In genomic region chr3:75864203-75864602, GRCm38 (mm10) we compare ENCODE assay signal across 12 mouse cellular contexts.
A peak's percentile ranks its signal among the peaks of the same experiment; 100 is the strongest.
DNase-seq lines count a peak whose midpoint lies in the region; ATAC-seq and TF ChIP-seq lines count a peak whose summit lies in the region.
"Had no signal": no experiment of that assay in that cellular context is flagged by ENCODE, and none has a peak within 500 bp of the region (broad histone marks: within the 10 kb centered on the region; RNA-seq: fewer than 3 reads in every experiment).

No protein-coding gene starts in this region.

- no peak overlapping the region for H3K27ac ChIP-seq in gastrocnemius, adult 2 months
- no peak overlapping the region for H3K27ac ChIP-seq in liver, adult 2 months (replicated peaks; ENCODE audit: insufficient read depth, low read depth, low read length)
- H3K27ac ChIP-seq in hindbrain, embryonic 16.5 days (ENCODE audit: low read depth, low read length), result no peak overlapping the region
- H3K27ac ChIP-seq: intestine, embryonic 15.5 days; liver, embryonic 13.5 days had no signal

- no peak for ATAC-seq in hindbrain, embryonic 16.5 days
- ATAC-seq: intestine, embryonic 15.5 days had no signal

- no peak overlapping the region for H3K4me3 ChIP-seq in gastrocnemius, adult 2 months
- no peak overlapping the region for H3K4me3 ChIP-seq in liver, adult 2 months (ENCODE audit: insufficient read depth, low read depth, low read length)
- H3K4me3 ChIP-seq in hindbrain, embryonic 16.5 days (ENCODE audit: low read length), result no peak overlapping the region
- H3K4me3 ChIP-seq: intestine, embryonic 15.5 days; liver, embryonic 13.5 days had no signal

- 20% methylated on average over 2 of the region's 2 CpGs for WGBS in liver, adult 2 months
- 33% methylated on average over 2 of the region's 2 CpGs for WGBS in hindbrain, embryonic 16.5 days

- H3K36me3 ChIP-seq in liver, adult 2 months (ENCODE audit: control insufficient read depth, insufficient read depth, low read length), result no peaks in the 10 kb centered on the region
- H3K36me3 ChIP-seq in hindbrain, embryonic 16.5 days (ENCODE audit: control insufficient read depth, insufficient read depth, low read length), result no peaks in the 10 kb centered on the region
- H3K36me3 ChIP-seq: intestine, embryonic 15.5 days; liver, embryonic 13.5 days had no signal

- no peak overlapping the region for H3K4me2 ChIP-seq in hindbrain, embryonic 16.5 days (ENCODE audit: low read length)
- H3K4me2 ChIP-seq: intestine, embryonic 15.5 days; liver, embryonic 13.5 days had no signal

- no peaks in the 10 kb centered on the region for H3K9me3 ChIP-seq in hindbrain, embryonic 16.5 days (ENCODE audit: control insufficient read depth, low read length)
- H3K9me3 ChIP-seq: intestine, embryonic 15.5 days; liver, embryonic 13.5 days had no signal

- H3K27me3 ChIP-seq in liver, adult 2 months (ENCODE audit: control insufficient read depth, insufficient read depth, low read length), result no peaks in the 10 kb centered on the region
- no peaks in the 10 kb centered on the region for H3K27me3 ChIP-seq in hindbrain, embryonic 16.5 days (replicated peaks; ENCODE audit: control insufficient read depth, insufficient read depth, low read length)
- H3K27me3 ChIP-seq: intestine, embryonic 15.5 days; liver, embryonic 13.5 days had no signal

- TF ChIP-seq CTCF in gastrocnemius, adult 2 months (IDR thresholded peaks at IDR 0.05), result peak; percentile 30; the same call in 1 of the 2 replicates
- peak; percentile 29; the same call in 1 of the 2 replicates for TF ChIP-seq CTCF in liver, adult 2 months (IDR thresholded peaks at IDR 0.05; ENCODE audit: low read depth, low read length)

- no peaks in the 10 kb centered on the region for H3K79me2 ChIP-seq in liver, adult 2 months (ENCODE audit: control insufficient read depth, insufficient read depth, low read length)

- intact Hi-C loops in gastrocnemius, adult 2 months (cut with DNase I), result no loop called here
- intact Hi-C loops in gastrocnemius, postnatal 14 days (cut with DNase I; ENCODE audit: low total_unique reads), result no loop called here

- no peak for TF ChIP-seq POLR2A in liver, adult 2 months (IDR thresholded peaks at IDR 0.05; ENCODE audit: extremely low read depth, insufficient read depth, low read length)

- H3K9ac ChIP-seq in liver, adult 2 months (ENCODE audit: low read depth, low read length), result no peak overlapping the region
- no peak overlapping the region for H3K9ac ChIP-seq in hindbrain, embryonic 16.5 days (ENCODE audit: low read depth, low read length)
- H3K9ac ChIP-seq: intestine, embryonic 15.5 days; liver, embryonic 13.5 days had no signal

- H3K4me1 ChIP-seq in liver, adult 2 months (ENCODE audit: control insufficient read depth, insufficient read depth, low read length), result no peaks in the 10 kb centered on the region
- H3K4me1 ChIP-seq in hindbrain, embryonic 16.5 days (ENCODE audit: control insufficient read depth, insufficient read depth, low read depth, low read length), result no peaks in the 10 kb centered on the region
- H3K4me1 ChIP-seq: liver, embryonic 13.5 days had no signal

- DNase-seq in gastrocnemius, adult 2 months, result no peak
- DNase-seq in gastrocnemius, postnatal 14 days, result no peak
- peak; percentile 28 for DNase-seq in liver, adult 2 months (ENCODE audit: extremely low read depth, low read depth, low spot score)
- no peak for DNase-seq in liver
- peak; percentile 8 for DNase-seq in ES-CJ7 (ENCODE audit: low read depth, low spot score)
- peak; percentile 6 for DNase-seq in c-Kit-positive CD71-positive TER-119-negative erythroid progenitor cells, embryonic 14.5 days (ENCODE audit: low read depth)
- no peak for DNase-seq in gastrocnemius, adult 18-20 months (ENCODE audit: low spot score)
- DNase-seq: cerebellum, adult 18-20 months; liver, embryonic 13.5 days; right cerebral cortex, adult 18-20 months had no signal

Comparison
In these comparisons a context has a peak if more than half of its experiments do, and no peak if none do; other contexts are left out.
1. DNase-seq: peak in liver, adult 2 months (single experiment), ES-CJ7 (single experiment) and c-Kit-positive CD71-positive TER-119-negative erythroid progenitor cells, embryonic 14.5 days (single experiment); none in gastrocnemius, adult 2 months (single experiment), gastrocnemius, postnatal 14 days (single experiment), liver (single experiment) and gastrocnemius, adult 18-20 months (single experiment).